Mouse (Mus musculus) MEL (cell line): ENCODE measurements around the gene Gm42878. TPM values are rescaled to one million over a fixed set of nuclear protein-coding genes. Genes with fewer than 3 reads are reported as not detected.
A peak's percentile ranks its signal among the peaks of the same experiment; 100 is the strongest.

Source experiments
- DNase-seq: peaks from one replicate; pipeline ENCODE4 v3.0.0; 2011; ENCODE audit warnings: low read depth, low spot score
- H3K27ac ChIP-seq: 2 replicates; pipeline ENCODE4 v1.5.1; 2012; ENCODE audit warnings: low read depth, mild to moderate bottlenecking, control low read depth, low read length, moderate library complexity; ENCODE audit not compliant: control insufficient read depth
- H3K27me3 ChIP-seq, 2 experiments: fragments of 150-350 bp in 1 of 2; sonication (generic) in 1 of 2; 2 replicates each; pipeline ENCODE4 v1.6.1; 2012; ENCODE audit warnings: low read length in 2 of 2, mild to moderate bottlenecking in 2 of 2, improper control_type of control experiment in 1 of 2, moderate library complexity in 1 of 2; ENCODE audit not compliant: insufficient read depth in 2 of 2, control insufficient read depth in 1 of 2
- H3K36me3 ChIP-seq, 2 experiments: 2 replicates each; pipeline ENCODE4 v1.6.1; 2012 to 2014; ENCODE audit warnings: low read length in 2 of 2, improper control_type of control experiment in 1 of 2, inconsistent platforms in 1 of 2, mild to moderate bottlenecking in 1 of 2; ENCODE audit not compliant: insufficient read depth in 2 of 2, control insufficient read depth in 1 of 2
- H3K4me1 ChIP-seq, 2 experiments: fragments of 150-350 bp in 1 of 2; sonication (generic) in 1 of 2; 2 replicates each; pipeline ENCODE4 v1.6.1; 2012; ENCODE audit warnings: low read length in 2 of 2, improper control_type of control experiment in 1 of 2, mild to moderate bottlenecking in 1 of 2; ENCODE audit not compliant: insufficient read depth in 2 of 2, control insufficient read depth in 1 of 2
- H3K4me3 ChIP-seq, 2 experiments: fragments of 150-350 bp in 1 of 2; sonication (generic) in 1 of 2; 2 replicates each; pipeline ENCODE4 v1.5.1; 2012; ENCODE audit warnings: low read depth in 2 of 2, low read length in 2 of 2, mild to moderate bottlenecking in 2 of 2, moderate library complexity in 2 of 2, control low read depth in 1 of 2, improper control_type of control experiment in 1 of 2; ENCODE audit not compliant: control insufficient read depth in 1 of 2, insufficient read depth in 1 of 2
- H3K79me2 ChIP-seq: 2 replicates; pipeline ENCODE4 v1.6.1; 2012; ENCODE audit warnings: mild to moderate bottlenecking, low read length, moderate library complexity; ENCODE audit not compliant: control insufficient read depth, poor library complexity, insufficient read depth
- H3K9ac ChIP-seq: 2 replicates; pipeline ENCODE4 v1.6.1; 2012; ENCODE audit warnings: low read depth, mild to moderate bottlenecking, control low read depth, low read length, moderate library complexity; ENCODE audit not compliant: control insufficient read depth, poor library complexity, severe bottlenecking
- H3K9me3 ChIP-seq: fragments of 150-350 bp; sonication (generic); replicated peaks from 2 replicates; pipeline ENCODE4 v1.6.1; 2012; ENCODE audit warnings: mild to moderate bottlenecking, low read length, improper control_type of control experiment, moderate library complexity; ENCODE audit not compliant: insufficient read depth
- BHLHE40 ChIP-seq: IDR thresholded peaks from 2 replicates; pipeline ENCODE4 v1.6.1; 2012; ENCODE audit warnings: low read depth, mild to moderate bottlenecking, inconsistent platforms, low read length, improper control_type of control experiment, borderline replicate concordance
- CHD1 ChIP-seq: IDR thresholded peaks from 2 replicates; pipeline ENCODE4 v1.6.1; 2012; ENCODE audit warnings: low read depth, mild to moderate bottlenecking, inconsistent platforms, low read length, improper control_type of control experiment
- CTCF ChIP-seq, 3 experiments: IDR thresholded peaks in 2 of 3; conservative IDR thresholded peaks in 1 of 3; 2 replicates each; pipeline ENCODE4 v1.5.1; 2011 to 2012; ENCODE audit warnings: low read length in 3 of 3, low read depth in 2 of 3, mild to moderate bottlenecking in 2 of 3, improper control_type of control experiment in 1 of 3, inconsistent platforms in 1 of 3, mixed read lengths in 1 of 3, moderate library complexity in 1 of 3; ENCODE audit not compliant: control insufficient read depth in 1 of 3, insufficient read depth in 1 of 3, poor library complexity in 1 of 3, severe bottlenecking in 1 of 3
- E2F4 ChIP-seq: IDR thresholded peaks from 2 replicates; pipeline ENCODE4 v1.6.1; 2011; ENCODE audit warnings: low read depth, low read length, improper control_type of control experiment, borderline replicate concordance
- ETS1 ChIP-seq: IDR thresholded peaks from 2 replicates; pipeline ENCODE4 v1.6.1; 2012; ENCODE audit warnings: low read depth, mild to moderate bottlenecking, inconsistent platforms, low read length, improper control_type of control experiment, moderate library complexity
- GABPA ChIP-seq: IDR thresholded peaks from 2 replicates; pipeline ENCODE4 v1.6.1; 2012; ENCODE audit warnings: low read depth, mild to moderate bottlenecking, inconsistent platforms, low read length, improper control_type of control experiment, moderate library complexity
- HCFC1 ChIP-seq: IDR thresholded peaks from 2 replicates; pipeline ENCODE4 v1.6.1; 2012; ENCODE audit warnings: low read depth, mild to moderate bottlenecking, inconsistent platforms, low read length, improper control_type of control experiment, moderate library complexity
- KAT2A ChIP-seq: conservative IDR thresholded peaks from 2 replicates; pipeline ENCODE4 v1.6.1; 2012; ENCODE audit warnings: low read depth, low read length, improper control_type of control experiment, inconsistent platforms
- MAX ChIP-seq: IDR thresholded peaks from 2 replicates; pipeline ENCODE4 v1.6.1; 2011; ENCODE audit warnings: low read length, improper control_type of control experiment
- MAZ ChIP-seq: IDR thresholded peaks from 2 replicates; pipeline ENCODE4 v1.6.1; 2012; ENCODE audit warnings: low read depth, mild to moderate bottlenecking, inconsistent platforms, low read length, improper control_type of control experiment
- MYB ChIP-seq: IDR thresholded peaks from 2 replicates; pipeline ENCODE4 v1.6.1; 2011; ENCODE audit warnings: mild to moderate bottlenecking, low read depth, low read length, improper control_type of control experiment
- RAD21 ChIP-seq: IDR thresholded peaks from 2 replicates; pipeline ENCODE4 v1.6.1; 2011; ENCODE audit warnings: mild to moderate bottlenecking, low read depth, low read length, improper control_type of control experiment
- RCOR1 ChIP-seq: IDR thresholded peaks from 2 replicates; pipeline ENCODE4 v1.6.1; 2012; ENCODE audit warnings: low read depth, mild to moderate bottlenecking, inconsistent platforms, low read length, improper control_type of control experiment
- SIN3A ChIP-seq: IDR thresholded peaks from 2 replicates; pipeline ENCODE4 v1.6.1; 2012; ENCODE audit warnings: low read length, improper control_type of control experiment, inconsistent platforms
- SMC3 ChIP-seq: IDR thresholded peaks from 2 replicates; pipeline ENCODE4 v1.6.1; 2011; ENCODE audit warnings: low read depth, low read length, improper control_type of control experiment
- TBP ChIP-seq: IDR thresholded peaks from 2 replicates; pipeline ENCODE4 v1.8.0; 2011; ENCODE audit warnings: low read depth, low read length, improper control_type of control experiment
- TCF12 ChIP-seq: IDR thresholded peaks from 2 replicates; pipeline ENCODE4 v1.6.1; 2014; ENCODE audit warnings: low read depth, mild to moderate bottlenecking, inconsistent platforms, low read length, improper control_type of control experiment, moderate library complexity
- UBTF ChIP-seq: IDR thresholded peaks from 2 replicates; pipeline ENCODE4 v1.6.1; 2012; ENCODE audit warnings: low read depth, mild to moderate bottlenecking, inconsistent platforms, low read length, improper control_type of control experiment, moderate library complexity, borderline replicate concordance; ENCODE audit not compliant: insufficient read depth
- USF1 ChIP-seq: IDR thresholded peaks from 2 replicates; pipeline ENCODE4 v1.6.1; 2014; ENCODE audit warnings: low read depth, mild to moderate bottlenecking, inconsistent platforms, low read length, improper control_type of control experiment, moderate library complexity
- USF2 ChIP-seq, 2 experiments: IDR thresholded peaks; 2 replicates each; pipeline ENCODE4 v1.6.1; 2011 to 2012; ENCODE audit warnings: improper control_type of control experiment in 2 of 2, low read length in 2 of 2, borderline replicate concordance in 1 of 2, inconsistent platforms in 1 of 2, low read depth in 1 of 2, mild to moderate bottlenecking in 1 of 2; ENCODE audit not compliant: insufficient read depth in 1 of 2
- ZC3H11A ChIP-seq: IDR thresholded peaks from 2 replicates; pipeline ENCODE4 v1.6.1; 2012; ENCODE audit warnings: low read depth, mild to moderate bottlenecking, inconsistent platforms, low read length, improper control_type of control experiment
- ZKSCAN1 ChIP-seq: IDR thresholded peaks from 2 replicates; pipeline ENCODE4 v1.6.1; 2012; ENCODE audit warnings: low read depth, mild to moderate bottlenecking, inconsistent platforms, low read length, improper control_type of control experiment, moderate library complexity
- ZMIZ1 ChIP-seq: IDR thresholded peaks from 2 replicates; pipeline ENCODE4 v1.6.1; 2012; ENCODE audit warnings: low read depth, mild to moderate bottlenecking, inconsistent platforms, low read length, improper control_type of control experiment, moderate library complexity
- ZNF384 ChIP-seq: IDR thresholded peaks from 2 replicates; pipeline ENCODE4 v1.6.1; 2012; ENCODE audit warnings: low read depth, mild to moderate bottlenecking, inconsistent platforms, low read length, improper control_type of control experiment
- polyA plus RNA-seq, 2 experiments: library from polyadenylated mRNA; stranded (reverse) in 1 of 2; unstranded in 1 of 2; fragments of >175 nt in 1 of 2; fragments of >200 nt in 1 of 2; gene quantifications; 2 replicates each; pipeline versions ENCODE4 v1.2.1 to v1.2.4; 2012; ENCODE audit warnings: low replicate concordance in 2 of 2, low read depth in 1 of 2; ENCODE audit not compliant: insufficient read length in 2 of 2, insufficient read depth in 1 of 2, missing spikeins in 1 of 2
- total RNA-seq: library from RNA; depleted of rRNA; stranded (reverse); fragments of 300-350 nt; gene quantifications from 2 replicates; pipeline ENCODE4 v1.2.3, GENCODE M21; 2012; rRNA removed

Gm42878 gene
- total RNA-seq (0.20 TPM in 1 of 2 replicates, not detected in the other), polyA plus RNA-seq (not detected)

DNA sequence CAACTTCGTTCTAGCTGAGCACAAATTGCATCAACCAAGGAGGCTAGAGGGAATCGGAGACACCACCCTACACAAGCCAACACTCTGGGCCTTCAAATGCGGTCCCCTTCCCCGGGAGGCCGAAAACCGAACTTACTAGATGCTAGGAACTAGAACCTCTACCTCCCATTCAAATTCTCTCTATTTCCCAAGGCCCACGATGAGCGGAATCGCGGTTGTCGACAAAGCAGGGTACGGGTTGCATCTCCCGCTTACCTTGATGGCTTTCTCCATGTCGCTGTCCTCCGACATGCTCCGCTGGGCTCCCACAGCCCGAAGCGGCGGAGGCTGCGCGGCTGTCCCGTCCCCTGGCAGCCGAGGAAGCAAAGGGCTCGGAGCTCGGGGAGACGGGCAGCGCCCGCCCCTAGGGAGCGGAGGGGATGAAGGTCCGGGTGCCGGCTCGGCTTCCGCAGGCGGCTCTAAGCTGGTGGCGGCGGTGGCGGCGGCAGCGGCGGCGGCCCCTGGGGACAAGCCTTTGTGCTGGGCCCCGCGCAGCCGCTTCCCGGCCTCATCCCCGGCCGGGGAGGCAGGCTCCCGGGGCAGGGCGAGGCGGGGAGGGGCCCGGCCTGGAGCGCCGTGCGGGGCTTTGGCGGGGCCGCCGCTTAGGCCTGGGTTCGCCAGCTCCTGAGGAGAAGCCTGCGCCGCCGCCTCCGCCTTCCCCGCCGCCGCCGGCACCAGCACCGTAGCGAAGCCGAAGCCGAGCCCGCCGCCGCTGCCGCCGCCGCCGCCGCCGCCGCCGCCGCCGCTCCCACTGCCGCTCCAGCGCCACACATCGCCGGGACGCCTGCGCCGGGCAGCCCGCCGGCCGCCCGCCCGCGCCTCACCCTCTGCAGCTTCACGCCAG lies at the start of gene Gm42878, which contains the start of gene Adam1a:
Gm42878 (minus strand) TSS at position 573 of the 883 bp plus-strand sequence.
Adam1a (minus strand) TSS at position 573 of the 883 bp plus-strand sequence.
- peaks cover 4 to 12% of the 10 kb centered on the region in 2 experiments for H3K4me1 ChIP-seq
- peak; percentile 49 for DNase-seq
- H3K9me3 ChIP-seq, result no peaks in the 10 kb centered on the region
- no peak for TF ChIP-seq BHLHE40
- TF ChIP-seq MAZ, result no peak
- TF ChIP-seq MYB, result no peak
- no peak for TF ChIP-seq E2F4
- TF ChIP-seq RAD21, result no peak
- TF ChIP-seq HCFC1, result 0 out of 2 replicates have a peak, but pooled peaks have one; percentile 24
- no peak for TF ChIP-seq GABPA
- TF ChIP-seq ZNF384, result no peak
- 0 out of 2 replicates have a peak, but pooled peaks have one; percentile 69 for TF ChIP-seq CHD1
- no peak for TF ChIP-seq ZC3H11A
- TF ChIP-seq UBTF, result peak; percentile 92; the same call in 1 of the 2 replicates
- peak within 1 kb of the TSS; percentile 89 to 99 for H3K4me3 ChIP-seq
- no peaks in the 10 kb centered on the region for H3K27me3 ChIP-seq
- peak within 1 kb of the TSS; percentile 71 for H3K27ac ChIP-seq
- H3K9ac ChIP-seq, result peak within 1 kb of the TSS; percentile 95
- H3K79me2 ChIP-seq, result peaks cover 42% of the 10 kb centered on the region
- peaks cover 0 to 25% of the 10 kb centered on the region in 2 experiments; a peak in 2 of 4 replicates for H3K36me3 ChIP-seq

DNA sequence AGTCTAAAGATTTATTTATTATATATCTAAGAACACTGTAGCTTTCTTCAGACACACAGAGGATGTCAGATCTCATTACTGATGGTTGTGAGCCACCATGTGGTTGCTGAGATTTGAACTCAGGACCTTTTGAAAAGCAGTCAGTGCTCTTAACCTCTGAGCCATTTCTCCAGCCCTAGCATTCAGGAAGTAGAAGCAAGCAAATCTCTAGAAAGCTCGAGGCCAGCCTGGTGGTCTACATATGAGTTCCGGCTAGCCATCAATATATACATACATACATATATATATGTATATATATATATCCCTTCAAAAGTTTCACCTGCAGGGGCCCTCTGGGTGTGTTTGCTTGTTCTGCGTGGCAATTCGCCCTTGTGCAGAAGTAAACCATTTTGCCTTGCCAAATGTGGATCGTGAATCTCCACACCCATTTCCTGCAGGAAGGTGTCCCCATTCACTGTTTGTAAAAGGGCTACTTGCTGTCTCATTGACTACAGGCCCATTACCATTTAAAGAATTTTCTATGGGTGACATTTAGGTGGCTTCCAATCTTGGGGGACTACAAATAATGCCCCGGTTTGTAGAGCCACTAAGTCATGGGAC lies 49.5 kb upstream of the Gm42878 start:
- Histone ChIP-seq H3K27me3 (no peaks in the 10 kb centered on the region), H3K9ac (peak overlapping the region; percentile 54; the same call in 1 of the 2 replicates), H3K36me3 (peaks cover 0 to 38% of the 10 kb centered on the region in 2 experiments; a peak in 2 of 4 replicates), H3K79me2 (peaks cover 9% of the 10 kb centered on the region), H3K4me1 (peaks cover 24 to 45% of the 10 kb centered on the region in 2 experiments), H3K27ac (peak overlapping the region; percentile 23), H3K4me3 (peak overlapping the region; percentile 71 to 83; a peak in 3 of 4 replicates), H3K9me3 (no peaks in the 10 kb centered on the region)
- peak; percentile 34 for DNase-seq
- no peak for TF ChIP-seq E2F4
- TF ChIP-seq GABPA, result no peak
- peak; percentile 17; the same call in 1 of the 2 replicates for TF ChIP-seq SIN3A
- no peak for TF ChIP-seq ZC3H11A
- TF ChIP-seq ZKSCAN1, result no peak
- TF ChIP-seq RCOR1, result 0 out of 2 replicates have a peak, but pooled peaks have one; percentile 11
- TF ChIP-seq ETS1, result no peak
- TF ChIP-seq SMC3, result no peak
- peak; percentile 22; the same call in 1 of the 2 replicates for TF ChIP-seq USF1
- no peak for TF ChIP-seq CTCF (IDR thresholded peaks at IDR 0.05 in 2 of 3, conservative IDR thresholded peaks at IDR 0.05 in 1 of 3; ENCODE audit: control insufficient read depth in 1 of 3, insufficient read depth in 1 of 3, low read depth in 2 of 3, low read length in 3 of 3, poor library complexity in 1 of 3, severe bottlenecking in 1 of 3)
- TF ChIP-seq BHLHE40, result peak; percentile 13; the same call in 1 of the 2 replicates
- no peak for TF ChIP-seq MYB
- TF ChIP-seq HCFC1, result 0 out of 2 replicates have a peak, but pooled peaks have one; percentile 16
- TF ChIP-seq TCF12, result no peak
- TF ChIP-seq UBTF, result no peak
- peak; percentile 90 for TF ChIP-seq TBP
- no peak for TF ChIP-seq MAX
- TF ChIP-seq ZMIZ1, result no peak
- no peak for TF ChIP-seq USF2 (IDR thresholded peaks at IDR 0.05; ENCODE audit: borderline replicate concordance in 1 of 2, insufficient read depth in 1 of 2, low read depth in 1 of 2, low read length in 2 of 2)
- TF ChIP-seq CHD1, result 0 out of 2 replicates have a peak, but pooled peaks have one; percentile 59
- no peak for TF ChIP-seq KAT2A
